Mouse (Mus musculus): ENCODE data around the gene Usb1.
"Not testable (repeated sequence)": the region's sequence is repeated elsewhere in the genome, so short reads cannot be mapped to it uniquely, and the experiment has no call there.

Usb1 gene

GRCm38 (mm10) chr8:95374429-95374828 lies 42.3 kb downstream of the Usb1 start:
- DNase-seq (ENCODE audit: inconsistent ontology term): no peak

- DNase-seq (ENCODE audit: inconsistent ontology term): no peak
Measured at GRCm38 (mm10) chr8:95375374-95375930, 43.4 kb downstream of the Usb1 start.

DNA sequence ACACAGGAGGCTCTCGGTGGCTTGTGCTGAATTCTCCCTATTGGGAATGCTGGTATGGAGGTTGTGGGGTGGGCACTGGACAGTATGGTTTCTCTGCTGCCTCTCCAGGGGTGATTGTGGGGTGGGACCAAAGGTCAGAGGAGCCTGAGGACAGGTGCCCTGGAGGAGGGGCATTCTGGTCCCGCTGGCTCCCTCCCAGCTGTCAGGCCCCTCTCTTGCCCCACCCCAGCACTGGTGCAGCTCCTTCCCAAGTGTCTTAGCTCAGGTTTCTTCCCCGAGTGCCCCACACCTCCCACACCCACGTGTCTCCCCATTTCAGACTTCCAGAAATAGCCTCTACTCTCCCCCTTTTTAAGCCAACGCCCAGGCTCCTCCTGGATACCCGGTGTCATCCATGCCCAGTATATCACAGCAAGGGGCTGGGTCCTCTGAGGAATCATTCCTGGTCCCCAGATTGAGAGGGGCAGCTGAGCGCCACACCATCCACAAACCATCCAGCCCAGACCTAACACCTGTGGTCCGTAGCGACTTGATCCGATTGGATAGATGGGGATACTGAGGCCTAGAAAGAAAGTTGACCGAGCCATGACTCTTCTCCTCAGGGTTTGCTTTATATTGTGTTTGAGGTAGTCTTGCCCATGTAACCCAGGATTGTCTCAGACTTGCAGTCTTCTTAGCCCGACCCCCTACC lies 44.4 kb downstream of the Usb1 start:
- no peak for DNase-seq (ENCODE audit: inconsistent ontology term)

- DNase-seq (ENCODE audit: inconsistent ontology term): no peak
Measured at GRCm38 (mm10) chr8:95377101-95377500, 45.0 kb downstream of the Usb1 start.

- no peak for DNase-seq (ENCODE audit: inconsistent ontology term)
Measured at GRCm38 (mm10) chr8:95377863-95378291, 45.8 kb downstream of the Usb1 start.

DNA sequence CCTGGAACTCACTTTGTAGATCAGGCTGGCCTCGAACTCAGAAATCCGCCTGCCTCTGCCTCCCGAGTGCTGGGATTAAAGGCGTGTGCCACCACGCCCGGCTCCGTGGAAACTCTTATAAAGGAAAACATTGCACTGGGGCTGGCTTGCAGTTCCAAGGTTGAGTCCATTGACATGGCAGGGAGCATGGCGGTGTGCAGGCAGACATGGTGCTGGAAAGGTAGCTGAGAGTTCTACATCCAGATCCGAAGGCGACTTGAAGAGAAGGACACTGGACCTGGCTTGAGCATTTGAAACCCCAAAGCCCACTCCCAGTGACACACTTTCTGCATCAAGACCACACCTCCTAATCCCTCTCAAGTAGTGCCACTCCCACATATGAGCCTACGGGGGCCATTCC lies 46.8 kb downstream of the Usb1 start:
- not testable (repeated sequence) for DNase-seq (ENCODE audit: inconsistent ontology term)

- DNase-seq (ENCODE audit: inconsistent ontology term): no peak
Measured at GRCm38 (mm10) chr8:95380953-95381352, 48.9 kb downstream of the Usb1 start.

DNA sequence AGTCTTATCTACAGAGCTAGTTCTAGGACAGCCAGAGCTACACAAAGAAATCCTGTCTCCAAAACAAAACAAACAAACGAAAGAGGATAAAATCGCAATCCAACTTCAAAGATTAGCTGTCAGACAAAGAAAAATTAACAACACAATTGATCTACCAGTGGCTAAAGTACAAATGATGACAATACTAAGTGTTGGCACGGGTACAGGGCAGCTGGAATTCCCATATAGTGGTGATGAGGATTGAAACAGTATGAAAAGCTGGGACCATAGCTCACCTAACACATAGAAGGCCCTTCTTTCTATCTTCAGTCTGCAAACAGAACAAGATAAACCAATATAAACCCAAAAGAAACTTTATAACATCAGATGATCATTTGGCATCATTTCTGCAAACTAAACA lies 49.5 kb downstream of the Usb1 start:
- DNase-seq (ENCODE audit: inconsistent ontology term): no peak

DNA sequence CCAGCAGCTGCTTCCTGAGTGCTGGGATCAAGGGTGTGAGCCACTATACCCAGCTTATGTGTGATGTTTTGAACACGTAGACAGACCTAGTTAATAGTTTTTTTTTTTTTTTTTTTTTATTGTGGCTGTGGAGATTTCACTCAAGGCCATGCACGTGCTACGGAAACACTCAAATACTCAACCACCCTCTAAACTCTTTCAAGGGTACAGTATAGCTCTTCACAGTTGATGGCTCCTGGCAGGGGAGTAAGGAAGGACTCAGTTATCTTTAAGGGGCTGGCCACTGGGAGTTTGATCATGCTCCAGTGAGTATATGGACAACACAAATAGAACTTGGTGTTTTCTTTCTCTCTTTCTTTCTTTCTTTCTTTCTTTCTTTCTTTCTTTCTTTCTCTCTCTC lies 52.4 kb downstream of the Usb1 start:
- DNase-seq (ENCODE audit: inconsistent ontology term): no peak

GRCm38 (mm10) chr8:95386037-95386436 lies 54.0 kb downstream of the Usb1 start:
- no peak for DNase-seq (ENCODE audit: inconsistent ontology term)

GRCm38 (mm10) chr8:95387221-95387620 lies 55.1 kb downstream of the Usb1 start:
- no peak for DNase-seq (ENCODE audit: inconsistent ontology term)

DNA sequence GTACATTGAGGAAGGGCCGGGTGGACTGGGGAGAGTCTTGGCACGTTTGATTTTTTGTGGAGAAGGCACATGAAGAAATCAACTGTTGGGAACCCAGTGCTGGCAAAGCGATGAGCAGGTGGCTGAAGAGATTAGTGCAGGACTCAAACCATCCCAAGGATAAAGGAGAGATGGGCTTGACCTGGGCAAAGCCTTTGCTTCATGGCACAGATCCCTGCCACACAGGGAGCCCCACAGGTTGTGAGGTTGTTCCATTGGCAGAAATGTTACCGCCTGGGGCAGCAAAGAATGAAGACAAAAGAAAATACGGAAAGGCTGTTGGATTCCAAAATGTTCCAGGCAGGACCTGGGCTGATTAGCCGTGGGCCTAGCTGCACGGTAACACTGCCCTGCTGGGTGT lies 55.9 kb downstream of the Usb1 start:
- no peak for DNase-seq (ENCODE audit: inconsistent ontology term)

DNA sequence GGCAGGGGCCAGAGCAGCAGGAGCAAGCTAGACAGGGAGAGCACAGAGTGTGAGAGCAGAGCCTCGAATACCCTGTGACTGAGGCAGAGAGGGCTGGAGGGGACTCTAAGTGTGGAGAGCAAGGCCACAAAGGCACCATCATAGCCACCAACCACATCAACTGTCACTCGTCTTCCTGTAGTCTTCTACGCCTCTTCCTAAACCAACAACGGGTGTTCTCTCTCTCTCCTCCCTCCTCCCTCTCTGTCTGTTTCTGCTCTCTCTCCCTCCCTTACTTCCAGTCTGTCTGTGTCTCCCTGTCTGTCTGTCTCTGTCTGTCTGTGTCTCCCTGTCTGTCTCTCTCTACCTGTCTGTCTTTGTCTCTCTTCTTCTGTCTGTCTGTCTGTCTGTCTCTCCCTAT lies 58.2 kb downstream of the Usb1 start:
- no peak for DNase-seq (ENCODE audit: inconsistent ontology term)

DNA sequence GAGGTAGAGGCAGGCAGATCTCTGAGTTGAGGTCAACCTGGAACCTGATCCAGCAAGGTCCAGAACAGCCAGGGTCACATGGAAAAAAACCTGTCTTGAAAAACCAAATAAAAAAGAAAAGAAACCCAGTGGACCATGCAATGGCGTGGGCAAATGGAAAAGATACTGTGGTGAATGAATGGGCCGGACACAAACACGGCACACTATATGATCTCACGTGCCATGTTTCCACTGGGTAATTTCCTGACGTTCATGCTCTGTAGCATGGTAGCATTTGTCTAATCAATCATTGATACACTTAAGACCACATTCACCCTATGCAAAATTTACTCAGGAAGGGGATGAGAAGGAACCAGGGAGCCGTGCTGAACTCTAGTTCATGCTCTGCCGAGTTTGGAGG lies 59.0 kb downstream of the Usb1 start:
- no peak for DNase-seq (ENCODE audit: inconsistent ontology term)

- no peak for DNase-seq (ENCODE audit: inconsistent ontology term)
Measured at GRCm38 (mm10) chr8:95392604-95393003, 60.5 kb downstream of the Usb1 start.

DNA sequence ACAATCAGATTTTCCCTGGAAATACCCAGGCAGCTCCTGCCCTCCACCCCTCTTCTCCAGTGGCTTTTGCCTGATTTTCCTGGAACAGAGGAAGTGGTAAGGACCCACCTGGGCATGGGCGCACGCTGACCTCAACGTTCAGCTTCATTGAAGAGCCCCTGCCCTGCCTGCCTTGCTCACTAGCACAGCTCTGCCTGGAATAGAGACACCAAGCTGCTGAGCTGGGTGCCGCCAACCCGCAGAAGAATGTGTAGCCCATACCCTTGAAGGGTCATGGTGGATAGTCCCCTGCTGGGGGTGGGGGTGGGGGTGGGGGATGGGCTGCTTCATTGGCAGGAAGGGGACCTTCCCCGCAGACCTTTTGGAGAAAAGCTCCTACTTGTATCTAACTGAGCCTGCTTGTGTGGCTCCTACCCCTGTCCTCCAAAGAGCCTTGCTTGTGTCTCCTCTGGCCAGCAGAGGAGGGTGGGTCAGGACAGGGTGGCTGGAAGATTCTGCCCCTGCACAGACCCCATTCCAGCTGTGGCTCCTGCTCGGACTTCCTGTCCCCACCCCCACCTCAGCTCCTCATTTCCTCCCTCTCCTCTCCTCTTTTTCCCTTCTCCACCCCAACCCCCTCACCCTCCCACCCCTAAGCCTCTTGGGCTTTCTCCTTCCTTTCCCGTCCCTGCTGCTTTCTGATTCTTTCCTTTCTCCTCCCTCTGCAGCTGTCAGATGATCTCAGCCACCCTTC lies 63.3 kb downstream of the Usb1 start:
- no peak for DNase-seq (ENCODE audit: inconsistent ontology term)

DNA sequence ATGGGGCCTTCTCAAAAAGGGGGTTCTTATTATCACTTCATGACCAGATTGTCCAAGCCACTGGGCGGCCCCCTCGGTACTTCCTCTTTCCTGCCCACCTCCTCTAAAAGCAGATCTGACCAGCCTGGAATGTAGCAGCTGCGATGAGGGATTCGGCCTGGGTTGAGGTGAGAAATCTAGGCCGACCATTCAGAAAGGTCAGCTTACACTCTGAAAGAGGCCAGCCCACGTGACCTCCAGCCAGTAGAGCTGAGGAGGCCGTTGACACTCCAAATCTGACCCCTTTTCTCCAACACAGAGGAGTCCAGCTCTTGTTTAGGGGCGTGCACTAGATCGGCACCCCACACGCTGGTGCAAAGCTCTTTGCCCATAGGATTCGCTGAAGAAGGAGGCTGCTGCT lies 64.7 kb downstream of the Usb1 start:
- DNase-seq (ENCODE audit: inconsistent ontology term): peak; percentile 7
